Mouse (Mus musculus): ENCODE measurements around the gene Cfp.

DNA sequence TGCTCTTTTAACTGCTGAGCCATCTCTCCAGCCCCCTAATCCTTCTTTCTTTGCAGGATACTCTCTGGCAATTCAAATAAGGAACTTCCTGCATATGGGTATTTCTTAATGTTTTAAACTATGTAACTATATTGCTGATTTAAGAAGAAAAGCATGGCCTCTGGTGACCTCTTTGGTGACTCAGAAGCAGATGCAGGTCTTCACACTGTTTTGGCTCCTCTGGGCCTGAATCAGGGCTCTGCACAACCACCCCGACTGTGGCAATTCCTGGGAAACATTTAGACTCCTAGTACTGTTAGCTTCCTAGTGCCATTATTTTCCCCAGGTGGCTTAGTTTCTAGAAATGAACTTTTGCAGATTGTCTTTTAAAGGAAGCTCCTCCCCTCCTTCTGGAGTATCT, 7.8 kb downstream of the Cfp start:
- TF ChIP-seq POLR2A (IDR thresholded peaks at IDR 0.05; ENCODE audit: borderline replicate concordance, low read depth, low read length), result no peak
- no peak for TF ChIP-seq CTCF (IDR thresholded peaks at IDR 0.05; ENCODE audit: low read depth, low read length)
